Mouse (Mus musculus) myocyte (in vitro differentiated cells): ENCODE results near the gene Mbtd1. TPM values are rescaled to one million over a fixed set of nuclear protein-coding genes. Genes with fewer than 3 reads are reported as not detected.

Experiments used
- H3K27me3 ChIP-seq: one replicate; pipeline ENCODE4 v1.6.1; 2011; ENCODE audit not compliant: control insufficient read depth, insufficient read depth, insufficient read length
- H3K36me3 ChIP-seq: one replicate; pipeline ENCODE4 v1.6.1; 2011; ENCODE audit not compliant: control insufficient read depth, insufficient read depth
- H3K4me2 ChIP-seq: one replicate; pipeline ENCODE4 v1.6.1; 2011; ENCODE audit warnings: low read depth, control low read depth
- H3K4me3 ChIP-seq: one replicate; pipeline ENCODE4 v1.5.1; 2011; ENCODE audit warnings: mild to moderate bottlenecking, control low read depth, moderate library complexity
- H3K79me2 ChIP-seq: one replicate; pipeline ENCODE4 v1.6.1; 2011; ENCODE audit not compliant: control insufficient read depth, insufficient read depth
- H3ac ChIP-seq: one replicate; pipeline ENCODE4 v1.6.1; 2011; ENCODE audit not compliant: control insufficient read depth, insufficient read length
- CEBPB ChIP-seq: IDR thresholded peaks from 2 replicates; pipeline ENCODE4 v1.6.1; 2011; ENCODE audit warnings: mild to moderate bottlenecking, moderate library complexity; ENCODE audit not compliant: poor library complexity, insufficient read depth, severe bottlenecking
- E2F4 ChIP-seq: IDR thresholded peaks from one replicate; pipeline ENCODE4 v1.6.1; 2011; ENCODE audit warnings: mild to moderate bottlenecking, control low read depth, moderate library complexity; ENCODE audit not compliant: insufficient read depth
- MAX ChIP-seq: IDR thresholded peaks from one replicate; pipeline ENCODE4 v1.6.1; 2011; ENCODE audit warnings: low read depth, mild to moderate bottlenecking, control low read depth
- MYOD1 ChIP-seq, 3 experiments: IDR thresholded peaks; one replicate each; pipeline ENCODE4 v1.6.1; 2011; ENCODE audit warnings: control low read depth in 2 of 3, low read depth in 2 of 3, mild to moderate bottlenecking in 2 of 3, moderate library complexity in 1 of 3; ENCODE audit not compliant: insufficient read length in 2 of 3, control insufficient read depth in 1 of 3
- MYOG ChIP-seq, 3 experiments: IDR thresholded peaks; one replicate each; pipeline ENCODE4 v1.6.1; 2011; ENCODE audit warnings: control low read depth in 2 of 3, low read depth in 2 of 3, mild to moderate bottlenecking in 2 of 3; ENCODE audit not compliant: insufficient read length in 2 of 3, control insufficient read depth in 1 of 3, insufficient read depth in 1 of 3
- POLR2A ChIP-seq: IDR thresholded peaks from one replicate; pipeline ENCODE4 v1.6.1; 2011; ENCODE audit warnings: low read depth, mild to moderate bottlenecking, control low read depth, moderate library complexity; ENCODE audit not compliant: insufficient read length
- POLR2AphosphoS2 ChIP-seq: IDR thresholded peaks from one replicate; pipeline ENCODE4 v1.6.1; 2011; ENCODE audit warnings: low read depth, control low read depth; ENCODE audit not compliant: insufficient read length
- REST ChIP-seq: IDR thresholded peaks from one replicate; pipeline ENCODE4 v1.6.1; 2011; ENCODE audit warnings: mild to moderate bottlenecking, control low read depth, moderate library complexity; ENCODE audit not compliant: insufficient read depth, insufficient read length
- SRF ChIP-seq: IDR thresholded peaks from one replicate; pipeline ENCODE4 v1.6.1; 2011; ENCODE audit warnings: low read depth; ENCODE audit not compliant: control insufficient read depth, insufficient read length
- TCF12 ChIP-seq: IDR thresholded peaks from one replicate; pipeline ENCODE4 v1.6.1; 2011; ENCODE audit warnings: mild to moderate bottlenecking, control low read depth; ENCODE audit not compliant: poor library complexity, insufficient read depth, severe bottlenecking
- TCF3 ChIP-seq: IDR thresholded peaks from one replicate; pipeline ENCODE4 v1.6.1; 2011; ENCODE audit warnings: low read depth, control low read depth; ENCODE audit not compliant: insufficient read length
- USF1 ChIP-seq: IDR thresholded peaks from one replicate; pipeline ENCODE4 v1.6.1; 2011; ENCODE audit warnings: low read depth, mild to moderate bottlenecking, control low read depth, moderate library complexity
- polyA plus RNA-seq: library from polyadenylated mRNA; unstranded; fragments of >200 nt; fragmentation: generic; extraction: Trizol; gene quantifications from one replicate; pipeline ENCODE4 v1.2.1, GENCODE M21; 2012; ENCODE audit warnings: missing spikeins

Gene Mbtd1
- polyA plus RNA-seq, 1 experiment, result 4.2 TPM

DNA sequence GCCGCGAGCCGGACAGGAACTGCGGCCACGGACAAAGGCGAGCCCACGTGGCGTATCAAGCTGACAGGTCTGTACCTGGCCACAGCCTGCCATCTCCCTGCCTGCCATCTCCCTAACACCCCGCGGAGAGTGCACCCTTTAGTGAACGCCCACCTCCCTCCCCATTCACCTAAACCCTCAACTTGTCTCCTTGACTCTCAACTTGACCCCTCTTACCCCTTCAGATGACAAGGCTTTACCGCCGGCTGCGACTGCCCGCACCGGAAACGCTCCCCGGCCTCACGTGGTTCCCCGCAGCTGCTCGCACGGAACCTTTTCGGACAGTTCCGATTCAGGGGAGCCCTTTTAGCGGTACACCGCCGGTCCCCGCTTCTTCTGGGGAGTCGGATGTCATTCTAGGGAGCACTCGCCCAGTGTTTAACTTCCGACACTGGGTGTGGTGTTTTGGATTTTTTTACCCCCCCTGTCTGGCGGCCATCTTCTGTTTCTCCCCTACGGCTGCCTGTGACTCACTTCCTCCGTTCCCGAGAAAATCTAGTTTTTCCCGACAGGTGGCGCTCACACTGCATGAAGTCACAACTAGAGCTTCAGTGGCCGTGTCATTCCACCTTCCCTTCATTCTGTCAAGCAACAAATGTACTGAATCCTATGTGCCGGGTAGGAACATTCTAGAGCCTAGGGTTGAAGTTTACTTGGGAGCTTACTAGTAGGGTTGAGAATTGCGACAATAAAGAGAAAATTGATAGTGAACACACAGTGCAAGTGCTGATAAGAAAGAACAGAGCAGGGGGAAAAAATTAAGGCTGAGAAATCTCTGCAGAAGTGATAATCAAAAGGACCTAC is 82.6 kb downstream of the Mbtd1 start, which contains the start of the genes Gm20390 and Nme1:
Gene Gm20390, minus strand, starts transcription at position 289 of the 843 bp plus-strand sequence.
Gene Nme1, minus strand, starts transcription at position 517 of the 843 bp plus-strand sequence.
- TF ChIP-seq MYOG (IDR thresholded peaks at IDR 0.05; ENCODE audit: control insufficient read depth in 1 of 3, insufficient read depth in 1 of 3, insufficient read length in 2 of 3, low read depth in 2 of 3) (peak; percentile 72 to 88 (median 80)), MAX (peak; percentile 46), CEBPB (no peak), MYOD1 (IDR thresholded peaks at IDR 0.05; ENCODE audit: control insufficient read depth in 1 of 3, insufficient read length in 2 of 3, low read depth in 2 of 3) (peak; percentile 38 to 62 (median 51)), REST (no peak), POLR2AphosphoS2 (peak; percentile 22), SRF (peak; percentile 17), E2F4 (no peak), TCF12 (no peak), TCF3 (no peak), POLR2A (peak; percentile 63), USF1 (peak; percentile 89)
- H3ac ChIP-seq, result peak within 1 kb of the TSS; percentile 47

DNA sequence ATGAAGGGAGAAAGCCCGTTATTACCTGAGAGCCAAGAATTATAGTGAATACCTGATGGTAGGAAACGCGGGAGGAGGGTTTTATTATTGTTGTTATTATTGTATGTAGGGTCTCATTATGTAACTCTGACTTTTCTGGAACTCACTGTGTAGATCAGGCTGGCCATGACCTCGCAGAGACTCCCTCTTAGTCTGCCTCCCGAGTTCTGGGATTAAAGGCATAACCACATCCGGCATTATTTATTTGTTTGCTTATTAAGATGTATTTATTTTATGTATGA is 83.1 kb downstream of the Mbtd1 start:
- Histone ChIP-seq H3K79me2 (peaks cover 30% of the 10 kb centered on the region), H3K27me3 (no peaks in the 10 kb centered on the region), H3K4me2 (peak overlapping the region; percentile 75), H3K36me3 (peaks cover 4% of the 10 kb centered on the region), H3ac (no peak overlapping the region), H3K4me3 (peak overlapping the region; percentile 74)
- TF ChIP-seq E2F4 (no peak), SRF (no peak)

More for the DNA sequence above, 82.6 kb downstream of the Mbtd1 start, which contains the start of the genes Gm20390 and Nme1:
- H3K79me2 ChIP-seq, result peaks cover 30% of the 10 kb centered on the region
- peak within 1 kb of the TSS; percentile 81 for H3K4me2 ChIP-seq
- no peaks in the 10 kb centered on the region for H3K27me3 ChIP-seq
- peaks cover 4% of the 10 kb centered on the region for H3K36me3 ChIP-seq
- peak within 1 kb of the TSS; percentile 74 for H3K4me3 ChIP-seq

DNA sequence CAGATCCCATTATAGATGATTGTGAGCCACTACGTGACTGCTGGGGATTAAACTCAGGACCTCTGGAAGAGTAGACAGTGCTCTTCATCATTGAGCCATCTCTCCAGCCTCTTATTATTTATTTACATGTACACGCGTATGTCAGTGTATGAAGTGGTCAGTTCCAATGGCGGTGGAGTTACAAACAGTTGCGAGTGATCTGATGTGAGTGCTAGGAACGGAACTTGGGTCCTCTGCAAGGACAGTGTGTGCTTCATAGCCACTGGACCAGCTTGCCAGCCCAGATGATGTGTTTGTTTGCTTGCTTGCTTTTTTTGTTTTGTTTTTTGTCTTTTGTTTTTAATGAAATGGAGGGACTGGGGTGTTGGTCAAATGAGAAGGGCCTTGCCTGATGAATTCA is 83.5 kb downstream of the Mbtd1 start:
- peaks cover 30% of the 10 kb centered on the region for H3K79me2 ChIP-seq
- peak overlapping the region; percentile 74 for H3K4me3 ChIP-seq
- peak overlapping the region; percentile 75 for H3K4me2 ChIP-seq
- no peaks in the 10 kb centered on the region for H3K27me3 ChIP-seq
- H3ac ChIP-seq, result no peak overlapping the region
- H3K36me3 ChIP-seq, result peaks cover under 1% of the 10 kb centered on the region
- no peak for TF ChIP-seq POLR2AphosphoS2
- TF ChIP-seq REST, result no peak
- TF ChIP-seq CEBPB, result no peak
- no peak for TF ChIP-seq SRF
- TF ChIP-seq TCF12, result no peak
- TF ChIP-seq E2F4, result no peak
- no peak for TF ChIP-seq MYOG (IDR thresholded peaks at IDR 0.05; ENCODE audit: control insufficient read depth in 1 of 3, insufficient read depth in 1 of 3, insufficient read length in 2 of 3, low read depth in 2 of 3)
- TF ChIP-seq POLR2A, result no peak
- no peak for TF ChIP-seq MYOD1 (IDR thresholded peaks at IDR 0.05; ENCODE audit: control insufficient read depth in 1 of 3, insufficient read length in 2 of 3, low read depth in 2 of 3)
- TF ChIP-seq USF1, result no peak
- TF ChIP-seq TCF3, result no peak
- TF ChIP-seq MAX, result no peak

DNA sequence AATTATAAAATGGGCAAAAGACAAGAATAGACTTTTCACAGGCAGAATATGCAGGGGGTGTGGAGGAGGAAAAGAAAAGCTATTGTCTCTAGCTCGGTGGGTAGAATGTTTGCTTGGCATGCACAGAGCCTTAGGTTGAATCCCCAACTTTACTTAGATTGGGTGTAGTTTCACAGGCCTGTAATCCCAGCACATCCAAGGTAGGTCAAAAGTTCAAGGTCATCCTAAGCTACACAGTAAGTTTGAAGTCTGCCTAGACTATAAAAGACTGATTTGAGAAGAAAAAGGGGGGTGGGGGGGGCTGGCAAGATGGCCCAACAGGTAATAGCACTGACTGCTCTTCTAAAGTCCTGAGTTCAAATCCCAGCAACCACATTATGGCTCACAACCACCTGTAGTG is 84.1 kb downstream of the Mbtd1 start:
- H3K36me3 ChIP-seq, result no peaks in the 10 kb centered on the region
- TF ChIP-seq E2F4, result no peak
- no peak for TF ChIP-seq MAX
- no peak for TF ChIP-seq USF1
- TF ChIP-seq MYOG (IDR thresholded peaks at IDR 0.05; ENCODE audit: control insufficient read depth in 1 of 3, insufficient read depth in 1 of 3, insufficient read length in 2 of 3, low read depth in 2 of 3), result no peak
- no peak for TF ChIP-seq POLR2AphosphoS2
- no peak for TF ChIP-seq MYOD1 (IDR thresholded peaks at IDR 0.05; ENCODE audit: control insufficient read depth in 1 of 3, insufficient read length in 2 of 3, low read depth in 2 of 3)
- no peak for TF ChIP-seq POLR2A
- no peak for TF ChIP-seq CEBPB
- TF ChIP-seq TCF3, result no peak
- TF ChIP-seq TCF12, result no peak
- no peak for TF ChIP-seq SRF
- TF ChIP-seq REST, result no peak
- H3ac ChIP-seq, result no peak overlapping the region
- no peak overlapping the region for H3K4me3 ChIP-seq
- H3K27me3 ChIP-seq, result no peaks in the 10 kb centered on the region
- no peak overlapping the region for H3K4me2 ChIP-seq
- H3K79me2 ChIP-seq, result peaks cover 30% of the 10 kb centered on the region
